Mouse (Mus musculus): Measurements from ENCODE around the gene Magi2. TPM values are rescaled to one million over a fixed set of nuclear protein-coding genes. Genes with fewer than 3 reads are reported as not detected.

Gene Magi2
- polyA plus RNA-seq, 1 experiment from 2014 or later, result 4.6 TPM

GRCm38 (mm10) chr5:19908706-19909060 lies 681.8 kb downstream of the Magi2 start:
- DNase-seq (ENCODE audit: low spot score, missing footprints) (no peak), ATAC-seq (ENCODE audit: low FRiP score) (0 out of 2 replicates have a peak, but pooled peaks have one; percentile 14)
- Histone ChIP-seq H3K4me2 (peak overlapping the region; percentile 75), H3K36me3 (ENCODE audit: control insufficient read depth, insufficient read depth, low read length) (no peaks in the 10 kb centered on the region), H3K27ac (ENCODE audit: low read depth, low read length) (no peak overlapping the region), H3K4me1 (ENCODE audit: control insufficient read depth, insufficient read depth, low read length) (peaks cover 4% of the 10 kb centered on the region), H3K9ac (ENCODE audit: low read length) (peak overlapping the region; percentile 64), H3K9me3 (ENCODE audit: control insufficient read depth, low read length) (no peaks in the 10 kb centered on the region), H3K4me3 (ENCODE audit: low read depth, low read length) (peak overlapping the region; percentile 48), H3K27me3 (ENCODE audit: control insufficient read depth, insufficient read depth, low read length) (no peaks in the 10 kb centered on the region)
- under 1% methylated on average over 5 of the region's 5 CpGs for WGBS

- no peaks in the 10 kb centered on the region for H3K9me3 ChIP-seq (ENCODE audit: control insufficient read depth, low read length)
- DNase-seq (ENCODE audit: low spot score, missing footprints) (peak; percentile 92), ATAC-seq (ENCODE audit: low FRiP score) (peak; percentile 38)
- no peaks in the 10 kb centered on the region for H3K27me3 ChIP-seq (ENCODE audit: control insufficient read depth, insufficient read depth, low read length)
- H3K36me3 ChIP-seq (ENCODE audit: control insufficient read depth, insufficient read depth, low read length), result no peaks in the 10 kb centered on the region
- peak overlapping the region; percentile 75 for H3K4me2 ChIP-seq
- H3K27ac ChIP-seq (ENCODE audit: low read depth, low read length), result no peak overlapping the region
- H3K4me1 ChIP-seq (ENCODE audit: control insufficient read depth, insufficient read depth, low read length), result peaks cover 4% of the 10 kb centered on the region
- peak overlapping the region; percentile 64 for H3K9ac ChIP-seq (ENCODE audit: low read length)
- peak overlapping the region; percentile 48 for H3K4me3 ChIP-seq (ENCODE audit: low read depth, low read length)
- WGBS, result under 1% methylated on average over 11 of the region's 11 CpGs
These were observed 682.2 kb downstream of the Magi2 start for GRCm38 (mm10) chr5:19909071-19909470.

GRCm38 (mm10) chr5:19909664-19910063 lies 682.8 kb downstream of the Magi2 start:
- Histone ChIP-seq H3K9ac (ENCODE audit: low read length) (peak overlapping the region; percentile 64; the same call in 1 of the 2 replicates), H3K27ac (ENCODE audit: low read depth, low read length) (no peak overlapping the region), H3K4me2 (peak overlapping the region; percentile 75), H3K9me3 (ENCODE audit: control insufficient read depth, low read length) (no peaks in the 10 kb centered on the region), H3K27me3 (ENCODE audit: control insufficient read depth, insufficient read depth, low read length) (no peaks in the 10 kb centered on the region), H3K4me1 (ENCODE audit: control insufficient read depth, insufficient read depth, low read length) (peaks cover 4% of the 10 kb centered on the region), H3K4me3 (ENCODE audit: low read depth, low read length) (peak overlapping the region; percentile 48), H3K36me3 (ENCODE audit: control insufficient read depth, insufficient read depth, low read length) (no peaks in the 10 kb centered on the region)
- WGBS, result 67% methylated on average over 7 of the region's 7 CpGs
- no peak for DNase-seq (ENCODE audit: low spot score, missing footprints)
- no peak for ATAC-seq (ENCODE audit: low FRiP score)

- H3K9ac ChIP-seq (ENCODE audit: low read length), result no peak overlapping the region
- 90% methylated on average over 3 of the region's 3 CpGs for WGBS
- no peaks in the 10 kb centered on the region for H3K27me3 ChIP-seq (ENCODE audit: control insufficient read depth, insufficient read depth, low read length)
- H3K4me3 ChIP-seq (ENCODE audit: low read depth, low read length), result no peak overlapping the region
- H3K36me3 ChIP-seq (ENCODE audit: control insufficient read depth, insufficient read depth, low read length), result no peaks in the 10 kb centered on the region
- H3K9me3 ChIP-seq (ENCODE audit: control insufficient read depth, low read length), result no peaks in the 10 kb centered on the region
- no peaks in the 10 kb centered on the region for H3K4me1 ChIP-seq (ENCODE audit: control insufficient read depth, insufficient read depth, low read length)
- no peak overlapping the region for H3K27ac ChIP-seq (ENCODE audit: low read depth, low read length)
- no peak overlapping the region for H3K4me2 ChIP-seq
- ATAC-seq (ENCODE audit: low FRiP score) (no peak), DNase-seq (ENCODE audit: low spot score, missing footprints) (no peak)
These were observed 705.3 kb downstream of the Magi2 start for GRCm38 (mm10) chr5:19932102-19932501.

GRCm38 (mm10) chr5:19933190-19933589 lies 706.4 kb downstream of the Magi2 start:
- DNase-seq (ENCODE audit: low spot score, missing footprints) (no peak), ATAC-seq (ENCODE audit: low FRiP score) (no peak)
- H3K36me3 ChIP-seq (ENCODE audit: control insufficient read depth, insufficient read depth, low read length), result no peaks in the 10 kb centered on the region

GRCm38 (mm10) chr5:19951102-19951501 lies 724.3 kb downstream of the Magi2 start:
- Histone ChIP-seq H3K4me3 (ENCODE audit: low read depth, low read length) (no peak overlapping the region), H3K27me3 (ENCODE audit: control insufficient read depth, insufficient read depth, low read length) (no peaks in the 10 kb centered on the region), H3K9me3 (ENCODE audit: control insufficient read depth, low read length) (no peaks in the 10 kb centered on the region), H3K4me1 (ENCODE audit: control insufficient read depth, insufficient read depth, low read length) (no peaks in the 10 kb centered on the region), H3K9ac (ENCODE audit: low read length) (no peak overlapping the region), H3K27ac (ENCODE audit: low read depth, low read length) (no peak overlapping the region), H3K4me2 (no peak overlapping the region), H3K36me3 (ENCODE audit: control insufficient read depth, insufficient read depth, low read length) (no peaks in the 10 kb centered on the region)
- WGBS, result 80% methylated on average over 2 of the region's 2 CpGs
- ATAC-seq (ENCODE audit: low FRiP score) (no peak), DNase-seq (ENCODE audit: low spot score, missing footprints) (no peak)

More at GRCm38 (mm10) chr5:19933190-19933589, 706.4 kb downstream of the Magi2 start:
- Histone ChIP-seq H3K9me3 (ENCODE audit: control insufficient read depth, low read length) (no peaks in the 10 kb centered on the region), H3K4me1 (ENCODE audit: control insufficient read depth, insufficient read depth, low read length) (no peaks in the 10 kb centered on the region), H3K27ac (ENCODE audit: low read depth, low read length) (no peak overlapping the region), H3K9ac (ENCODE audit: low read length) (no peak overlapping the region), H3K4me3 (ENCODE audit: low read depth, low read length) (no peak overlapping the region), H3K4me2 (no peak overlapping the region), H3K27me3 (ENCODE audit: control insufficient read depth, insufficient read depth, low read length) (no peaks in the 10 kb centered on the region)
- WGBS, result 80% methylated on average over 2 of the region's 2 CpGs

- 91% methylated on average over 1 of the region's 1 CpGs for WGBS
- H3K4me3 ChIP-seq (ENCODE audit: low read depth, low read length), result no peak overlapping the region
- H3K27me3 ChIP-seq (ENCODE audit: control insufficient read depth, insufficient read depth, low read length), result no peaks in the 10 kb centered on the region
- H3K27ac ChIP-seq (ENCODE audit: low read depth, low read length), result no peak overlapping the region
- DNase-seq (ENCODE audit: low spot score, missing footprints) (no peak), ATAC-seq (ENCODE audit: low FRiP score) (no peak)
- H3K4me2 ChIP-seq, result no peak overlapping the region
- no peak overlapping the region for H3K9ac ChIP-seq (ENCODE audit: low read length)
- no peaks in the 10 kb centered on the region for H3K36me3 ChIP-seq (ENCODE audit: control insufficient read depth, insufficient read depth, low read length)
- no peaks in the 10 kb centered on the region for H3K4me1 ChIP-seq (ENCODE audit: control insufficient read depth, insufficient read depth, low read length)
- no peaks in the 10 kb centered on the region for H3K9me3 ChIP-seq (ENCODE audit: control insufficient read depth, low read length)
These were observed 737.3 kb downstream of the Magi2 start for GRCm38 (mm10) chr5:19964113-19964512.

- Histone ChIP-seq H3K4me3 (ENCODE audit: low read depth, low read length) (no peak overlapping the region), H3K27ac (ENCODE audit: low read depth, low read length) (no peak overlapping the region), H3K4me1 (ENCODE audit: control insufficient read depth, insufficient read depth, low read length) (no peaks in the 10 kb centered on the region), H3K9me3 (ENCODE audit: control insufficient read depth, low read length) (no peaks in the 10 kb centered on the region), H3K9ac (ENCODE audit: low read length) (no peak overlapping the region), H3K4me2 (no peak overlapping the region), H3K27me3 (ENCODE audit: control insufficient read depth, insufficient read depth, low read length) (no peaks in the 10 kb centered on the region), H3K36me3 (ENCODE audit: control insufficient read depth, insufficient read depth, low read length) (no peaks in the 10 kb centered on the region)
- 85% methylated on average over 2 of the region's 2 CpGs for WGBS
- DNase-seq (ENCODE audit: low spot score, missing footprints) (no peak), ATAC-seq (ENCODE audit: low FRiP score) (no peak)
These were observed 745.9 kb downstream of the Magi2 start for GRCm38 (mm10) chr5:19972736-19973135.

- H3K4me2 ChIP-seq, result no peak overlapping the region
- 91% methylated on average over 3 of the region's 3 CpGs for WGBS
- DNase-seq (ENCODE audit: low spot score, missing footprints) (no peak), ATAC-seq (ENCODE audit: low FRiP score) (no peak)
- H3K9ac ChIP-seq (ENCODE audit: low read length), result no peak overlapping the region
- H3K9me3 ChIP-seq (ENCODE audit: control insufficient read depth, low read length), result no peaks in the 10 kb centered on the region
- H3K4me3 ChIP-seq (ENCODE audit: low read depth, low read length), result no peak overlapping the region
- no peak overlapping the region for H3K27ac ChIP-seq (ENCODE audit: low read depth, low read length)
- no peaks in the 10 kb centered on the region for H3K4me1 ChIP-seq (ENCODE audit: control insufficient read depth, insufficient read depth, low read length)
- no peaks in the 10 kb centered on the region for H3K36me3 ChIP-seq (ENCODE audit: control insufficient read depth, insufficient read depth, low read length)
- H3K27me3 ChIP-seq (ENCODE audit: control insufficient read depth, insufficient read depth, low read length), result no peaks in the 10 kb centered on the region
These were observed 747.0 kb downstream of the Magi2 start for GRCm38 (mm10) chr5:19973852-19974251.
